8 mouse cellular contexts compared by ENCODE assay signal in genomic region chr15:11906571-11907531, GRCm38 (mm10). TPM values are rescaled to one million over a fixed set of nuclear protein-coding genes. Genes with fewer than 3 reads are reported as not detected.
ATAC-seq lines count a peak whose summit lies in the region.

Npr3 (minus strand) TSS chr15:11907287.

- no peaks in the 10 kb centered on the region; the same call in 1 of the 2 replicates for H3K9me3 ChIP-seq in megakaryocyte, embryonic 14.5 days
- no peaks in the 10 kb centered on the region for H3K9me3 ChIP-seq in embryonic facial prominence, embryonic 15.5 days (replicated peaks)
- H3K9me3 ChIP-seq in heart, embryonic 13.5 days, result no peaks in the 10 kb centered on the region
- H3K9me3 ChIP-seq in kidney, embryonic 16.5 days (ENCODE audit: low read length), result no peaks in the 10 kb centered on the region
- no peaks in the 10 kb centered on the region for H3K9me3 ChIP-seq in liver, embryonic 12.5 days (replicated peaks)
- H3K9me3 ChIP-seq in neural tube, embryonic 12.5 days, result no peaks in the 10 kb centered on the region

- under 1% methylated on average over 42 of the region's 42 CpGs for WGBS in embryonic facial prominence, embryonic 15.5 days
- WGBS in heart, embryonic 13.5 days, result under 1% methylated on average over 42 of the region's 42 CpGs
- under 1% methylated on average over 42 of the region's 42 CpGs for WGBS in kidney, embryonic 16.5 days
- WGBS in liver, embryonic 12.5 days (ENCODE audit: insufficient replicate concordance), result 1% methylated on average over 42 of the region's 42 CpGs
- under 1% methylated on average over 42 of the region's 42 CpGs for WGBS in neural tube, embryonic 12.5 days

- peak within 1 kb of the TSS; percentile 55 for H3K9ac ChIP-seq in embryonic facial prominence, embryonic 15.5 days
- H3K9ac ChIP-seq in heart, embryonic 13.5 days, result peak within 1 kb of the TSS; percentile 86
- H3K9ac ChIP-seq in kidney, embryonic 16.5 days (replicated peaks; ENCODE audit: low read length), result peak within 1 kb of the TSS; percentile 62
- peak within 1 kb of the TSS; percentile 25; the same call in 1 of the 2 replicates for H3K9ac ChIP-seq in liver, embryonic 12.5 days
- 0 out of 2 replicates have a peak within 1 kb of the TSS, but pooled peaks have one; percentile 21 for H3K9ac ChIP-seq in neural tube, embryonic 12.5 days

- peaks cover 66% of the 10 kb centered on the region for H3K27me3 ChIP-seq in megakaryocyte, embryonic 14.5 days (replicated peaks)
- H3K27me3 ChIP-seq in embryonic facial prominence, embryonic 15.5 days, result peaks cover 34% of the 10 kb centered on the region
- peaks cover 7% of the 10 kb centered on the region; the same call in 1 of the 2 replicates for H3K27me3 ChIP-seq in heart, embryonic 13.5 days (replicated peaks)
- peaks cover 22% of the 10 kb centered on the region; the same call in 1 of the 2 replicates for H3K27me3 ChIP-seq in kidney, embryonic 16.5 days (ENCODE audit: insufficient read depth, low read length)
- H3K27me3 ChIP-seq in liver, embryonic 12.5 days (replicated peaks), result peaks cover 66% of the 10 kb centered on the region
- H3K27me3 ChIP-seq in neural tube, embryonic 12.5 days (replicated peaks), result peaks cover 58% of the 10 kb centered on the region

- H3K4me2 ChIP-seq in embryonic facial prominence, embryonic 15.5 days (replicated peaks), result peak within 1 kb of the TSS; percentile 97
- H3K4me2 ChIP-seq in heart, embryonic 13.5 days, result peak within 1 kb of the TSS; percentile 97
- peak within 1 kb of the TSS; percentile 93 for H3K4me2 ChIP-seq in kidney, embryonic 16.5 days (replicated peaks; ENCODE audit: low read depth, low read length)
- peak within 1 kb of the TSS; percentile 61 for H3K4me2 ChIP-seq in liver, embryonic 12.5 days
- H3K4me2 ChIP-seq in neural tube, embryonic 12.5 days (replicated peaks), result peak within 1 kb of the TSS; percentile 97

- H3K4me1 ChIP-seq in megakaryocyte, embryonic 14.5 days, result peaks cover 37% of the 10 kb centered on the region
- peaks cover 42% of the 10 kb centered on the region for H3K4me1 ChIP-seq in embryonic facial prominence, embryonic 15.5 days
- H3K4me1 ChIP-seq in heart, embryonic 13.5 days, result peaks cover 29% of the 10 kb centered on the region
- H3K4me1 ChIP-seq in kidney, embryonic 16.5 days (ENCODE audit: insufficient read depth, low read length), result peaks cover 19% of the 10 kb centered on the region
- no peaks in the 10 kb centered on the region for H3K4me1 ChIP-seq in liver, embryonic 12.5 days
- peaks cover 37% of the 10 kb centered on the region for H3K4me1 ChIP-seq in neural tube, embryonic 12.5 days

- H3K36me3 ChIP-seq in megakaryocyte, embryonic 14.5 days (replicated peaks; ENCODE audit: low read length), result no peaks in the 10 kb centered on the region
- no peaks in the 10 kb centered on the region for H3K36me3 ChIP-seq in embryonic facial prominence, embryonic 15.5 days
- H3K36me3 ChIP-seq in heart, embryonic 13.5 days, result no peaks in the 10 kb centered on the region
- H3K36me3 ChIP-seq in kidney, embryonic 16.5 days (ENCODE audit: insufficient read depth, low read length), result no peaks in the 10 kb centered on the region
- no peaks in the 10 kb centered on the region for H3K36me3 ChIP-seq in liver, embryonic 12.5 days
- H3K36me3 ChIP-seq in neural tube, embryonic 12.5 days, result no peaks in the 10 kb centered on the region

- ATAC-seq in megakaryocyte, adult 5-6 weeks (ENCODE audit: poor library complexity, severe bottlenecking), result no peak
- 0 out of 2 replicates have a peak, but pooled peaks have one; percentile 26 for ATAC-seq in embryonic facial prominence, embryonic 15.5 days (ENCODE audit: insufficient number of reproducible peaks, low FRiP score, low TSS enrichment, low read depth)
- ATAC-seq in heart, embryonic 13.5 days (ENCODE audit: extremely low read depth, insufficient number of reproducible peaks, low FRiP score, low TSS enrichment), result no peak
- peak; percentile 30; the same call in 1 of the 2 replicates for ATAC-seq in kidney, embryonic 16.5 days (ENCODE audit: low FRiP score, low TSS enrichment)
- ATAC-seq in liver, embryonic 12.5 days, result peak; percentile 31; the same call in 1 of the 2 replicates
- ATAC-seq in neural tube, embryonic 12.5 days (ENCODE audit: low FRiP score, low read depth), result no peak
- no peak for ATAC-seq in granulocyte monocyte progenitor cell, adult 5-6 weeks (replicated peaks; ENCODE audit: poor library complexity, severe bottlenecking)

- peak within 1 kb of the TSS; percentile 92 for H3K4me3 ChIP-seq in megakaryocyte, embryonic 14.5 days (replicated peaks)
- peak within 1 kb of the TSS; percentile 59 for H3K4me3 ChIP-seq in embryonic facial prominence, embryonic 15.5 days (replicated peaks)
- H3K4me3 ChIP-seq in heart, embryonic 13.5 days, result peak within 1 kb of the TSS; percentile 75
- H3K4me3 ChIP-seq in kidney, embryonic 16.5 days (ENCODE audit: low read length), result peak within 1 kb of the TSS; percentile 56
- peak within 1 kb of the TSS; percentile 51 for H3K4me3 ChIP-seq in liver, embryonic 12.5 days
- peak within 1 kb of the TSS; percentile 36 for H3K4me3 ChIP-seq in neural tube, embryonic 12.5 days

- H3K27ac ChIP-seq in embryonic facial prominence, embryonic 15.5 days (replicated peaks), result peak within 1 kb of the TSS; percentile 81
- peak within 1 kb of the TSS; percentile 88 for H3K27ac ChIP-seq in heart, embryonic 13.5 days (replicated peaks)
- H3K27ac ChIP-seq in kidney, embryonic 16.5 days (ENCODE audit: low read length), result peak within 1 kb of the TSS; percentile 84
- H3K27ac ChIP-seq in liver, embryonic 12.5 days, result peak within 1 kb of the TSS; percentile 55
- no peak within 1 kb of the TSS for H3K27ac ChIP-seq in neural tube, embryonic 12.5 days

RNA-seq across cellular contexts. Expression of gene Npr3, which starts in this region (rescaled TPM):
- not detected in 2 replicates for polyA plus RNA-seq in megakaryocyte, embryonic 14.5 days (2012; ENCODE audit: insufficient read depth, low replicate concordance)
- not detected in 2 replicates for total RNA-seq in megakaryocyte, adult 5-6 weeks (2015)
- total RNA-seq in megakaryocyte, adult 5-6 weeks (2017), result not detected in 2 replicates
- polyA plus RNA-seq in embryonic facial prominence, embryonic 15.5 days (2015; fragmentation: Nextera tagmentation; extraction: Ambion mirVana), result 5.3 and 5.6 TPM in 2 replicates
- polyA plus RNA-seq in heart, embryonic 13.5 days (2015; fragmentation: Nextera tagmentation; extraction: Ambion mirVana), result 9.1 and 9.9 TPM in 2 replicates
- 5.9 and 7.7 TPM in 2 replicates for polyA plus RNA-seq in kidney, embryonic 16.5 days (2015; fragmentation: Nextera tagmentation; extraction: Ambion mirVana)
- polyA plus RNA-seq in liver, embryonic 12.5 days (2016; fragmentation: Nextera tagmentation; extraction: Ambion mirVana), result 4.0 and 4.4 TPM in 2 replicates
- 6.1 and 6.3 TPM in 2 replicates for polyA plus RNA-seq in neural tube, embryonic 12.5 days (2016; fragmentation: Nextera tagmentation; extraction: Ambion mirVana)
- not detected in 2 replicates for total RNA-seq in granulocyte monocyte progenitor cell, adult 5-6 weeks (2014; fragmentation: Nextera tagmentation)
- total RNA-seq in granulocyte monocyte progenitor cell, adult 5-6 weeks (2017), result not detected in 2 replicates

Comparison
In these comparisons a context has a peak if more than half of its experiments do, and no peak if none do; other contexts are left out.
1. H3K4me3 ChIP-seq: peak in every context shown above with its lines; median percentile 92 in megakaryocyte, embryonic 14.5 days; 75 in heart, embryonic 13.5 days; 59 in embryonic facial prominence, embryonic 15.5 days; 56 in kidney, embryonic 16.5 days; 51 in liver, embryonic 12.5 days; 36 in neural tube, embryonic 12.5 days.
2. ATAC-seq: peak in embryonic facial prominence, embryonic 15.5 days (single experiment), kidney, embryonic 16.5 days (single experiment) and liver, embryonic 12.5 days (single experiment); none in megakaryocyte, adult 5-6 weeks (single experiment), heart, embryonic 13.5 days (single experiment), neural tube, embryonic 12.5 days (single experiment) and granulocyte monocyte progenitor cell, adult 5-6 weeks (single experiment).
3. H3K9ac ChIP-seq: peak in every context shown above with its lines; median percentile 86 in heart, embryonic 13.5 days; 62 in kidney, embryonic 16.5 days; 55 in embryonic facial prominence, embryonic 15.5 days; 25 in liver, embryonic 12.5 days; 21 in neural tube, embryonic 12.5 days.
4. Peak in every context shown above with its lines, with median percentiles within 50 percentile points of each other: H3K4me2 ChIP-seq.